Mouse (Mus musculus) gastrocnemius, postnatal 10 days (tissue): Measurements from ENCODE around the gene Mtmr2. TPM values are rescaled to one million over a fixed set of nuclear protein-coding genes. Genes with fewer than 3 reads are reported as not detected.
"Not testable (repeated sequence)": the region's sequence is repeated elsewhere in the genome, so short reads cannot be mapped to it uniquely, and the experiment has no call there.

Source experiments
- DNase-seq: peaks from one replicate; pipeline ENCODE4 v3.0.0; 2021; ENCODE audit warnings: mixed read lengths
- long read RNA-seq, 2 experiments: library from polyadenylated mRNA; stranded (forward); transcript quantifications; one replicate each; pipeline ENCODE4 v2.0.0; 2021
- total RNA-seq, 2 experiments: library from RNA; stranded (reverse); gene quantifications; 2 replicates each; pipeline ENCODE4 v1.2.3; 2021

Gene Mtmr2
- total RNA-seq = 10 to 100 TPM; 29.0 to 31.5 TPM
- long read RNA-seq, experiment 1, transcript Mtmr2-208 (16 exons, 3,088 nt) = minor isoform, 6 of 39 reads
- long read RNA-seq, experiment 1, transcript Mtmr2-201 (15 exons, 3,788 nt) = major isoform, 27 of 39 reads
- long read RNA-seq, experiment 1, partial matches to known transcripts = 0 of 39 reads
- long read RNA-seq, experiment 1, other reads (novel, unspliced or antisense) = 4 of 39 reads
- long read RNA-seq, experiment 2, transcript Mtmr2-208 (16 exons, 3,088 nt) = minor isoform, 5 of 29 reads
- long read RNA-seq, experiment 2, transcript Mtmr2-201 (15 exons, 3,788 nt) = major isoform, 9 of 29 reads
- long read RNA-seq, experiment 2, partial matches to known transcripts = 2 of 29 reads
- long read RNA-seq, experiment 2, other reads (novel, unspliced or antisense) = 10 of 29 reads

- no peak for DNase-seq
Observed at GRCm38 (mm10) chr9:13748404-13748797, at the start of gene Mtmr2. Mtmr2 (plus strand) TSS chr9:13748410.

GRCm38 (mm10) chr9:13699061-13699780 is 49.0 kb upstream of the Mtmr2 start:
- DNase-seq = no peak

GRCm38 (mm10) chr9:13699781-13700116 is 48.5 kb upstream of the Mtmr2 start:
- no peak for DNase-seq

GRCm38 (mm10) chr9:13701773-13702172 is 46.4 kb upstream of the Mtmr2 start:
- no peak for DNase-seq

GRCm38 (mm10) chr9:13703100-13703499 is 45.1 kb upstream of the Mtmr2 start:
- DNase-seq = no peak

GRCm38 (mm10) chr9:13704917-13705316 is 43.3 kb upstream of the Mtmr2 start:
- no peak for DNase-seq

- no peak for DNase-seq
Observed at GRCm38 (mm10) chr9:13707066-13707555, 41.1 kb upstream of the Mtmr2 start.

GRCm38 (mm10) chr9:13709436-13709835 is 38.8 kb upstream of the Mtmr2 start:
- DNase-seq = no peak

GRCm38 (mm10) chr9:13715891-13716290 is 32.3 kb upstream of the Mtmr2 start:
- DNase-seq = not testable (repeated sequence)

GRCm38 (mm10) chr9:13716316-13717099 is 31.7 kb upstream of the Mtmr2 start:
- DNase-seq = peak; percentile 72

- peak; percentile 98 for DNase-seq
Observed at GRCm38 (mm10) chr9:13748798-13749674, 826 bp downstream of the Mtmr2 start.

- no peak for DNase-seq
Observed at GRCm38 (mm10) chr9:13749675-13749998, 1.4 kb downstream of the Mtmr2 start.

GRCm38 (mm10) chr9:13752543-13752942 is 4.3 kb downstream of the Mtmr2 start:
- no peak for DNase-seq

GRCm38 (mm10) chr9:13760430-13760829 is 12.2 kb downstream of the Mtmr2 start:
- no peak for DNase-seq

GRCm38 (mm10) chr9:13765624-13766023 is 17.4 kb downstream of the Mtmr2 start:
- no peak for DNase-seq

- no peak for DNase-seq
Observed at GRCm38 (mm10) chr9:13766570-13766969, 18.4 kb downstream of the Mtmr2 start.

- DNase-seq = no peak
Observed at GRCm38 (mm10) chr9:13774732-13775131, 26.5 kb downstream of the Mtmr2 start.

- no peak for DNase-seq
Observed at GRCm38 (mm10) chr9:13781985-13782384, 33.8 kb downstream of the Mtmr2 start.

- not testable (repeated sequence) for DNase-seq
Observed at GRCm38 (mm10) chr9:13790864-13791263, 42.7 kb downstream of the Mtmr2 start.

GRCm38 (mm10) chr9:13794302-13794701 is 46.1 kb downstream of the Mtmr2 start:
- DNase-seq = no peak

- DNase-seq = no peak
Observed at GRCm38 (mm10) chr9:13794756-13795155, 46.5 kb downstream of the Mtmr2 start.

- DNase-seq = no peak
Observed at GRCm38 (mm10) chr9:13804480-13804879, 56.3 kb downstream of the Mtmr2 start.
